Mouse (Mus musculus) G1E-ER4 (cell line): Measurements from ENCODE around the gene Tiam1. TPM values are rescaled to one million over a fixed set of nuclear protein-coding genes. Genes with fewer than 3 reads are reported as not detected.

Experiments
- GATA1 ChIP-seq: IDR thresholded peaks from one replicate; pipeline ENCODE4 v1.8.0; 2012; ENCODE audit warnings: low read length, inconsistent platforms
- polyA plus RNA-seq: library from polyadenylated mRNA; stranded (reverse); fragments of >175 nt; gene quantifications from 2 replicates; pipeline ENCODE4 v1.2.3, GENCODE M21; 2012

Tiam1 gene
- polyA plus RNA-seq, 1 experiment = 0.04 TPM

DNA sequence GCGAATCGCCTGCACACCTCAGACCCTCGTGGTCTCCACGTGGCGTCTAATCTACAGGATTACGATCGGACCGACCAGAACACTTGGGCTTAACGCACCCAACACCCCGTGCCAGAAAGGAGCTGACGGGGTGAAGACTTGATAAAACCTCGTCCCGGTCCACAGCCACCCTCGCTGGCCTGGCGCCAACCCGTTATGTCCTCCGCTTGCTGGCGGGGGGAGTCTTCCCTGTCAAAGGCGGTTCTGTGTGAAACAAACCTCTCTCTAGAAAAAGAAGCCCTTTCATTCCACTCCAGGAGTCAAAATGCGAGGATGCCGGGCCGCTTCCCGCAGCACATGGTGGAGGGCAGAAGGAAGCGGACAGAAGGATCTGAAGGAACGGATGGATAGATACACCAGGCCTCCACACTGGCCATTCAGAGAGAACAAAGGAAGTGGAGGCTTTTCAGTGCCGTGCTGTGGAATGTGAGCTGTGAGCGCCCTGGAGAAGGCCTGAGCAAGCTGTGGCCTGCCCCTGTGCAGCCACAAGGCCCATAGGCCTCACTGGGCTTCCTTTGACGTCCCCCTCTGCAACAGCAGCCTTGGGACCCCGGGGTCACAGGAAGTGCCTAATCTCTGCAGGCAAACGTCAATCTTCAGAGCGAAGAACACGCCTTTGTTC is 131.9 kb downstream of the Tiam1 start:
- no peak for TF ChIP-seq GATA1

DNA sequence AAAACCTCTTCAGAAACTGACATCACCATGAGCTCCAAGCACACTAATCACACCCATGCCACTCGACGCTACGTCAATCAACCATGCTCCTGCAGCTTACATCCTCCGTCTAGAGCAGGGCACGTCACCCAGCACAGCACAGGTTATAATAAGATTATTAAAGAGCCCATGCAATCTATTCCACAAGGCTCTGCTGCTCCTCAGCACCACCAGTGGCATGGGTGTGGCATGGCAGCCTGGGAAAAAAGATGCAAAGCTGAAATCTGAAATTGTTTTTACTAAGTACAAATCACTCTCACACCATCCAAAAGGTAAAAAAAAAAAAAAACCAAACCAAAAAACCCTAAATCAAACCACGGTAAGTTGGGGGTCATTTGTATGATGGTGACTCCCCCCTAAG is 135.1 kb downstream of the Tiam1 start:
- TF ChIP-seq GATA1 = no peak

DNA sequence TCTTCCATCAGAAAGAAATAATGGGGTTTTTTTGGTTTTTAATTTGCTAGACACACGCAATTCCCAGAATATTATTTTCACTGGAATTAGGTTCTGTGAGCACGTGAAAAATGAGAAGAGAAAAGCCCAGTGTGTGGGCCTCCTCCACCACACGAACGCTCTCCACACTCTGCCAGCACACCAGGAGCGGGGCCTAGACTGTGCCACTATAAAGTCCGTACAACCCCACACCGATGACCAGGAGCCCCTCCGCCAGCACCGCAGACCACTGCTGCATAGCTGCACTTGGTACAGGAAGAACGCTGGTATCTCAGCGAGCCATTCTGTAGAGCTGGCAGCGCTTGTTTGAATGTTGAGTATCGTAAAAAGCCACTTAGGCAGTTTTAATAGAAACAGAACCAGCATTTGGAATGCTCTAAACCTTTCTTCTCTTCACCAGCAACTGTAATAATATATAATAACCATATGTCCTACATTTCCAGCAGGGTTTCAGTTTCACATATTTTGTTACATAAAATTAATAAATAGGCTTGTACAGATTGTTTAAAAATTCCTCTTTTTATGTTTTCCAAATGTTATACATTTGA is 136.1 kb downstream of the Tiam1 start:
- TF ChIP-seq GATA1 = no peak

DNA sequence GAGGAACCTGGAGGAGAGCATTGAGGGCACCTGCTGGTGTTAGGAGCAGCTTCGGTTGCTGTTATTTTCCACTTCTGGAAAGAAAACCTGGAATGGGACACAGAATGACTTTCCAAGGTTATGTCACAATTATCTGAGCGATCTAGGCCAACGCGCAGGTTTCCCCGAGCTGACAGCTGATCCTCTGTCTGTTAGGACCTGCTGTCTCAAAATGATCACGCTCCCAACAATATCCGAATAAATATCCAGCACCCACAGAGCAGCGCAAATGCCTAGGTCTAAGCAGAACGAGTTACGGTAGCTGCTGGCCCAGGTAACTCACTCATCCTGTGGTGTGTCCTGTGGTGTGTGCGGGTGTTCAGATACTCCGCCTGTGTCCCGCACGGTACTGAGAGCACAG is 140.0 kb downstream of the Tiam1 start:
- no peak for TF ChIP-seq GATA1

DNA sequence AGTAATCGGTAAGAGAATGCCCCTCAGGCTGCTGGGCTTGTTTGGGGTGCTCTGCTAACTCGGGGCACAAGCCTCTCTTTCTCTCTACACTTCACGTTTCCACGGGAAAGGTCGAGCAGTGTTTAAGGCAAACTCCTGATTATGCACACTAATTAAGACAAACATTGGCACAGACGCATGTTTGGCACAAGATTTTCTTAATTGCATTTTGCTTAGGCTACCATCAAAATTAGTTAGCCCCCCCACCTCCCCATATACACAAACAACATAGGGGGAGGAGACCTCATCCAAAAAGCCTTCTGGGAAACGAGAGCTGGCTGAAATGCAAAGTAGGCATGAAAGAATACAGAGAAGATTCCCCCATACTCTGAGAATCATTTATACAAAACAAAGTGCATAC is 148.4 kb downstream of the Tiam1 start:
- TF ChIP-seq GATA1 = no peak

DNA sequence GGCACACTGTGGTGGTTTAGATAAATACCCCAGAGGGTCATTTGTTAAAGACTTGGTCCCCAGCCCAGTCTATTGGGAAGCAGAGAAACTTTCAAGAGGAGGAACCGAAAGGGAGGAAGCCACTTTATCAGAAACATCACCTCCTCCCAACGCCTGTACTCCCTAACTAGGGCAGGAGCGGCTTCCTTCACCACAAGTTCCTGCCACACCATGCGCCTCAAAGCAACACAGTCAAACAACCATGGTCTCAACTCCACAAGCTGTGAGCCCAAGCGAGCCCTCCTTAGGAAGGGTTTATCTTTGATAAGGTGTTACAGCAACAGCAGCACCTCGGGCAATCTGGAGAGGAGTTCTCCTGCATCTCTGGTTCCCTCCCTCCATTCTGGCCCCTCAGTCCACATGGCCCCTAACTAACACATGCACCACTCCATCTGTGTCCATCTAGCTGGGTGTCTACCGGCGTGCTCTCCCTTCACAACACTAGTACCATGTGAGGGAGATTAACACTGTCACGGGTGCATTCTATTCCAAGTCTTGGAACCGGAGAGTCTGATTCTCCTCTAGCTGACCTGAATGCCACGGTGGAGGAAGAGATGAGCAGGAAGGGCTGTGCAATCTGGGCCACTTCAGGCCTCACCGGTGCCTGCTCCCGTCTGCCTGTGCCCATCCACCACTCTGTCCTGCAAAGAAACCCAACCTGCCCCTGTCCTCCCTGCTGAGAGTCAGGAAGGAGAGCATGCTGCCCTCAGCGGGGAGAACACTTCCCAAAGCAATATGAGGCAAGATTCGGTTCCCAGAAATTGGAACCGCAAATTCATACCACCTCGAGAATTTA is 149.4 kb downstream of the Tiam1 start:
- TF ChIP-seq GATA1 = no peak

DNA sequence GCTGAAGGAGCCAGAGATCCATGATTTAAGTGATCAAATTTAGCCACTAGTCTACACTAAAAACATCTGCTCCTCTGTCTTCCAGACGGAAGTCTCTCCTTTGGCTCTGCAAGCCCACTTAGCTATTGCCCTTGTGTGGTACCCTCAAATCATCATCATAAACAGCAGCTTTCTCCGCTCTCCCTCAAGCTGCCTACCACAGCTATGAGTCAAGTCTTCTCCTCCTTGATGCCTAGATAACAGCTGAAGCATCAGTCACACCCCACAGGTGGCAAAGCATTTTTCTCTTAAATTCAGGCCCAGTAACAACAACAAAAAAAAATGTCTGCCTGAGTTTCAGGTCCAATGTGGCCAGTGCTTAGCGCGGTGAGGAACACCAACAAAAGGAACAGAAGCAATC is 150.1 kb downstream of the Tiam1 start:
- TF ChIP-seq GATA1 = no peak

DNA sequence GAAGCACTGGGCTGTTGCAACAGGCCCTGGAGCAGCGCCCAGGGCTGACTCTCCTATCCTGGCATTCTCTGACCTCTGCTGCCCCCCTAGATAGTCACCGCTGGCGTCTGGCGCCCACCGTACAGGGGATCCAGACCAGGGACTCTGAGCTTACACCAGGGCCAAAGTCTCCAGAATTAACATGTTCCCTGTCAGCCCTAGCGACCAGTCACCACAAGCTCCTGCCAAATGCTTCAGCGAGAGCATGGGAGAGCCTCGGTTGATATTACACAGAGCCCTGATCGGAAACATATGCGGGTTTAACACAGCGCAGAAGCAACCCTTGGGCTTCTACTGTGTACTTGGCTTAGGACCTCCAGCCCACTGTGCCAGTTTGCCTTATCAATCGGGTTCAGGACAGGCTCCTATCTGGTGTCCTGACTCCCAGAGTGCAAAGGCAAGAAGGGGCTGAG is 151.8 kb downstream of the Tiam1 start:
- TF ChIP-seq GATA1 = no peak

DNA sequence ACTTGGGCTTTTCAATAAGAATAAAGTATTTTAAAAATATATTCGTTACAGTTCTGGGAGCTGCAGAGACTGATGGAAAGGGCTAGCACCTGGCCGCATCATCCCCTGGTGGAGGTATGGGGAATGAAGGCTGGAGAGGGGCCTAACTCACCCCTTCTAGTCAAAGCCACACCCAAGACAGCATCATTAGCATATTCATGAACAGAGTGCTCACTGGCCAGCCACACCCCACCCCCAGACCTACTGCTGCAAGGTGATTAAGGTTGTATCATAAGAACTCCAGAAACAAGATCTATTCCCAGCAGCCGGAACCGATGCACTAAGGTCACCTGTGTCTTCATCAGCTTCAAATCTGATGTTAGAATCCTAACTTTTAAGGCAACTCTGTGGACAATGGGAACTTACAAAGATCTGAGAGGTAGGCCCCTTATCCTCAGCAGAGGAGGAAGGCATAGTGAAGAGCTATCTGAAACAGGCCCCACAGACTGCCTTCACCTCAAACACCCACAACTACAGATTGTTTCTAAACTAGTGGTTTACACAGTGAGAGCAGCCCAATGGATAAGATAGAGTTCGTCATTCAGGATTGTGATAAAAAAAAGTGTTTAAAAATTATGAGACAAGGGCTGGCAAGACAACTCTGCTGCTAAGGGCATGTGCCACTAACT is 153.1 kb downstream of the Tiam1 start:
- no peak for TF ChIP-seq GATA1

DNA sequence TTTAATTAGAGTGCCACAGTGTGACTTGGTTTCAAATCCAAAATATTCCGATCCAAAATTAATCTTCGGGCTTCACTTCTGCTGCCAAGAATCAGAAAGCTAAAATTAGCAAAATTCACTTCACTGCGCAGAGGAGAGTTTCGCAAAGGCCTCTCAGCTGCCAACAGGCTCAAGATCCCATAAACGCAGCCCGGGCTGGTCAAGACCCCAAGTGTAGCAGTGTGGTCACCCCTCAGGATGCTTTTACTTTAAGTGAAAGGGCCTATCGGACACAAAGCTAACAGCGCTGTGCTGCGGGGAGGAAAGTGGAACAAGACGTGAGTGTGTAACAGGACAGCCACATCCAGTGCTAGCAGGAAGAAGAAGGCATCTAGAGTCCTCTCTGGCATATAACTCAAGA is 153.8 kb downstream of the Tiam1 start:
- TF ChIP-seq GATA1 = no peak

DNA sequence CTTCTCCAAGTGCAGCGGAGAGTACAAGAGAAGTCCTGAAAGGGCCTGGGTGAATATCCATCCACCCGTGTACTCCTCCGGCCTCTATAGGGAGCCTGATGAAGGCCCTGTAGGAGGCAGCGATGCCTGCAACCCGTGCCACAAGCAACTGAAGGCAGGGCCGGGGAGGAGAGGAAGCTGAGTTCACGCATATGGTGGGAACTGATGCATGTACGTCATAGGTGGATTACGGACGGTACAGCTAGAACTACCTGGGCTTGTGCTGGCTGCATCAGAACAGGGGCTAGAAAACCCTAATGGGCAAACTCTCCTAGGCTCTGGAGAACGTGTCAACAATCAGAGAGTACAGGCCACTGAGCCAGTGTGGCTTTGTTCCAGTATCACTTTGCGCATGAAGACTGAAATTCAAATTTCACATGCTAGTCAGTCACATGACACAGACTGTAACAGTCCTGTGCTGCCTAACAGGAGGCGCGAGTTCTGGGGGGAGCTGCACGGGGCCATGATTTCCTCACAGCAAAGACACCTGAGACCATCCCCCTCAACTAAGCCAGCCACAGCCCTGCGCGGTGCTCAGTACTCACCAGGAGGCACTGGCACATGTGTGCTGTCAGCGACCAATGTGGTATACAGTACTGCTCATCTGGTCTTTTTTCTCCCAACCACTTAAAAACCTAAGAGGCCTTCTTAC is 156.8 kb downstream of the Tiam1 start:
- no peak for TF ChIP-seq GATA1

DNA sequence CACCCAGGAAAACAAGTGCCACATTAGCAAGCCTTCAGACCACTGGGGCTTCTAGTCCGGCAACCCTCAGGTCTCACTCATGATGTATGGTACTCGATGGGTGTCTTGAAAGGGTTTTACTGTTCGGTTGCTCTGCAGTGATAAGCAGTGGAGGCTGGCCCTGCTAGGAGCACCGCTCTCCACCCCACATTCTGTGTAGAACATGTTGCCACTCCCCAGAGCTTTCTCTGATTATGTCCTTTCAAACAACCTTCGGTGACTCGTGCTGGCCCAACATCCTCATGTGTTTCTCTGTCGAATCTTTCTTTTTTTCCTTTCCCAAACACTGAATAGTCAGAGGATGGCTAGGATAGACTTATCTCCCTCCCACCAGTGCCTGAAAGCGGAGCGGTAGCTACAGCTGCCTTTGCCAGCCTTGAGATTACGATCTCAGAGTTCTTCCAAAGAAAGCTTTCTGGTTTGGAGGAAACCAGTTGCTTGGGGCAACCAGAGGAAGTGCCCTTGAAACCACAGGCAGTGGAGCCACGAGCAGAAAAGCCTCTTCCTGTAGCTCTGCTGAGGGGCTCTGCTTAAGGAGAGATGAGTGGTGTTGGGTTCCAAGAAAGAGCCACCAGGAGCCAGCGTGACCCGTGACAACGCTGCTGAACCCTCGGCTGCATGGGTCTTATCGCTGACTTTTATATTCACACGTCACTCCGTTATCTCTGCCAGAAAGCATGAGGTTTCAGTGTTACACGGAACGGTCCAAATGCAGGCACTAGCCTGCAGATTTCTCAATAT is 157.7 kb downstream of the Tiam1 start:
- TF ChIP-seq GATA1 = no peak

DNA sequence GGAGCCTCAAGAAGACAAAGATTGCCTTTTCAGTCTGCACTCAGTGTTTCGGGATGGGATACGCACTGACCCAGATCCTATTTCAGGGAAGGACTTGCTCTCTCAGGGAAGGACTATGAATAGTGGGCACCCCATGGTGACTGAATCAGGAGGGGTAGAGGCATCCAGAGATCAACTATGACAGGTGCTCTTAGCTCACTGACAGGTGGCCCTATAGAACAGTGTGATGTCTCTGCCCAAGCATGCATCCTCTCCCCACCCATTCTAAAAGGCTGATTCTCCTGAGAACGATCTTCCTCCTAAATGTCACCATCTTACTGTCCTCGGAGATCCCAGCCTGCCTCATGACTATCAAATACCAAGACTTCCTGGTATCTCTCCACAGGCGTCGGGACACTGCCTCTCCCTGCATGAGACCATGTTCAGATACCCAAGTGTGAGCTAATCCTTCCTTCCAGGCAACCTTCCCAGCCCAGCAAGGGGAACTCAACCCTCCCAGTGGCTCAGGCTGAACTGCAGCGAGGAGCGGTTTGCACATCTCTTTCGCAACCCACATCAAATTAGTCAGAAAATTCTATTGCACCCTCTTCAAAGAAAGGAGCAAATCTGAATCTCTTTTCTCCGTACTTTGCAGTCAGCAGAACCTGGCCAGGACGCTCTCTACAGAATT is 163.4 kb downstream of the Tiam1 start:
- TF ChIP-seq GATA1 = no peak

DNA sequence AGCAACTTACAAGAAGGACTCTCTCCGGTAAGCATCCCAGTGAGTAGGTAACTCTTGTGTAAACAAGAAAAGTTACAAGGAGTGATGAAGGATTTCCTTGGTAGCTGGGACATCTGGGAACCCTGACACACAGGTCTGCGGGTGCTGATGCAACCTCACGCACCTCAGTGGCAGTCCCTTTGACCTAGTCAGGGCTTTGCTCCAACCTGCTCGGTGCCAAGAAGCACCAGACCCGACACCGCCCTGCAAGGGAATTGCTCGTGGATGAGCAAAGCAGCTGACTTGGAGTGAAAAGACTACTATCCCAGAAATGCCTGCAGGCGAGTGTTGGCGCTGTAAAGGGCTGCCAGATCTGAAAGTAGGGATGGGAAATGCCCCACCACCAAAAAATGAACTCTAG is 168.1 kb downstream of the Tiam1 start:
- TF ChIP-seq GATA1 = no peak
